Mouse (Mus musculus) forebrain, embryonic 16.5 days (tissue): ENCODE data around the gene Nubpl. TPM values are rescaled to one million over a fixed set of nuclear protein-coding genes. Genes with fewer than 3 reads are reported as not detected.
"Not testable (repeated sequence)": the region's sequence is repeated elsewhere in the genome, so short reads cannot be mapped to it uniquely, and the experiment has no call there.

Experiments
- ATAC-seq: fragments of 200-750 bp; cut with Nextera tagmentation; 2 replicates; pipeline ENCODE4 v1.8.0; 2017; ENCODE audit warnings: mild to moderate bottlenecking, moderate library complexity
- H3K27ac ChIP-seq: fragments of 300-500 bp; sonication (generic); 2 replicates; pipeline ENCODE4 v1.5.1; 2014; ENCODE audit warnings: low read length, control low read depth
- H3K27me3 ChIP-seq: fragments of 300-500 bp; sonication (generic); replicated peaks from 2 replicates; pipeline ENCODE4 v1.6.1; 2014; ENCODE audit warnings: low read length; ENCODE audit not compliant: control insufficient read depth, insufficient read depth
- H3K36me3 ChIP-seq: fragments of 300-500 bp; sonication (generic); 2 replicates; pipeline ENCODE4 v1.6.1; 2014; ENCODE audit not compliant: control insufficient read depth, insufficient read depth
- H3K4me1 ChIP-seq: fragments of 300-500 bp; sonication (generic); replicated peaks from 2 replicates; pipeline ENCODE4 v1.6.1; 2014; ENCODE audit warnings: low read length; ENCODE audit not compliant: control insufficient read depth, insufficient read depth
- H3K4me2 ChIP-seq: fragments of 300-500 bp; sonication (generic); 2 replicates; pipeline ENCODE4 v1.6.1; 2014; ENCODE audit warnings: mild to moderate bottlenecking, low read length, control low read depth
- H3K4me3 ChIP-seq: fragments of 300-500 bp; sonication (generic); replicated peaks from 2 replicates; pipeline ENCODE4 v1.5.1; 2014; ENCODE audit warnings: mild to moderate bottlenecking, low read length, control low read depth
- H3K9ac ChIP-seq: fragments of 300-500 bp; sonication (generic); replicated peaks from 2 replicates; pipeline ENCODE4 v1.6.1; 2014; ENCODE audit warnings: low read depth, low read length, control low read depth
- H3K9me3 ChIP-seq: fragments of 300-500 bp; sonication (generic); 2 replicates; pipeline ENCODE4 v1.6.1; 2016; ENCODE audit warnings: low read length; ENCODE audit not compliant: control insufficient read depth
- WGBS: fragments of 180-500 bp; shearing (Covaris S2); extraction: QIAGEN DNeasy Blood & Tissue Kit; methylation state at CpG from one replicate; pipeline ENCODE4 v1.1.7; 2014; 5-methylcytosine and 5-hydroxymethylcytosine counted together
- polyA plus RNA-seq: library from polyadenylated mRNA; unstranded; fragments of >200 nt; fragmentation: Nextera tagmentation; extraction: Ambion mirVana; gene quantifications from 2 replicates; pipeline ENCODE4 v1.2.1, GENCODE M21; 2015

The Nubpl gene
- polyA plus RNA-seq, result 9.5 and 9.6 TPM in 2 replicates

DNA sequence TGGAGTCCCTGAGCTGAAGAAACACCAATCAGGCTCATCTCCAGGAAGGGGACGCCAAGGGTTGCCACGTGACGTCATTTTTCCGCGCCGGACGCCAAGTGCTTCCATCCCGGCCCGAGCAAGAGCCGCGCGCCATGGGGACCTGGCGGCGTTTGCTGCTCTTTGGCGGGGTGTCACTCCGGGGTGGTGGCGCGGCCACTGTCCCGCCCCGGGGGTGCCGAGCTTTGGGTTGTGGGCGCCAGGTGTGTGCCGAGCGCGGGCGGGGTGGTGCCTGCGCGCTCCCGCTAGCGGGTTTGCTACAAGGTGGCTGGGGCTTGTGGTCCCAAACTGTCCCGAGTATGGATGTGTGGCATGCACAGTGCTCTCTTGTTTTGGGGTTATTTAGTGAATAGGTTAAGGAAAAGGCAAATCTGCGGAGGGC is at the start of gene Nubpl:
Gene Nubpl, plus strand, starts transcription at position 88 of the 421 bp plus-strand sequence.
- peak within 1 kb of the TSS; percentile 84 for H3K9ac ChIP-seq
- H3K4me3 ChIP-seq, result peak within 1 kb of the TSS; percentile 87
- no peaks in the 10 kb centered on the region for H3K36me3 ChIP-seq
- ATAC-seq, result peak; percentile 99
- no peaks in the 10 kb centered on the region for H3K27me3 ChIP-seq
- peak within 1 kb of the TSS; percentile 66 for H3K4me2 ChIP-seq
- WGBS, result under 1% methylated on average over 32 of the region's 32 CpGs
- H3K4me1 ChIP-seq, result 0 out of 2 replicates have a peak, but pooled peaks cover 3% of the 10 kb centered on the region
- H3K27ac ChIP-seq, result peak within 1 kb of the TSS; percentile 29; the same call in 1 of the 2 replicates
- H3K9me3 ChIP-seq, result no peaks in the 10 kb centered on the region

DNA sequence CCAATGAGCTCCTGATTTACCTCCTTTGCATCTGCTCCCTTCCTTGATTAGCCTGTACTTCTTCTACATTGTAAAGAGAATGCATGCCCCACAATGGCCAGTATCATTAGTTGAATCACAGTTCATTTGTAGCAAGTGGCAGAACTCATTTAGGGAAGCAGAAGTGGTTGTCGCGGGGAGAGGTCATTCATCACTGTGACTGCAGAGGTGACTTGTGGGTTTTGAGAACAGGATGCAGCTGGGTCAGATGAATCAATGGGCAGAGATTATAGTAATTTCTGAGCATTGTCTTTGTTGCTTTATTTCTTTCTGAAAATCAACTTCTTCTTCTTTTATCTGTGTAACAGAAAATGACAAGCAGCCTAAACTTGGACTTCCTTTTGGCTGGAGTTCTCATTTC is 48.2 kb upstream of the Nubpl start:
- Histone ChIP-seq H3K9me3 (no peaks in the 10 kb centered on the region), H3K27ac (no peak overlapping the region), H3K4me1 (no peaks in the 10 kb centered on the region), H3K9ac (no peak overlapping the region), H3K4me3 (no peak overlapping the region), H3K27me3 (no peaks in the 10 kb centered on the region), H3K36me3 (no peaks in the 10 kb centered on the region), H3K4me2 (no peak overlapping the region)
- ATAC-seq, result no peak
- WGBS, result 67% methylated on average over 2 of the region's 2 CpGs

DNA sequence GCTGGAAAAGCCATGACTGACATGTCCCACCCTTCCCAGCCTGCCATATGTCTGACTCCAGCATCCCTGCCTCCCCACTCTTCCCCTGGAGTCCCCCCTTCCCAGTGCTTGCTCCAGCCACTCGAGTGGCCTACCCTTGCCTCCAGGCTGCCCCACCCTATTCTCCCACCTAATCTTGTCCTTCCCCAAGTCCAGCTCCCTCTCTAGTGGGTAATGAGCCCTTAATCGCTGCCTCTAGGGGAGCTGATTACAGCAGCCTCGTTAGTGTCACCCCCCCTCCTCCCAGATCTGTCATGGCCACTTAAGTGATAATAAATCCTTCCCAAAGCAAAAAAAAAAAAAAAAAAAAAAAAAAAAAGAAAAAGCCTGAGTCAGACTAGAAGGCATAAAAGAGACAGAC is 18.2 kb upstream of the Nubpl start:
- not testable (repeated sequence) for H3K9me3 ChIP-seq, H3K9ac ChIP-seq, H3K36me3 ChIP-seq, H3K4me1 ChIP-seq, H3K27ac ChIP-seq, H3K27me3 ChIP-seq, H3K4me3 ChIP-seq, H3K4me2 ChIP-seq, ATAC-seq
- 0% methylated on average over 1 of the region's 3 CpGs for WGBS

DNA sequence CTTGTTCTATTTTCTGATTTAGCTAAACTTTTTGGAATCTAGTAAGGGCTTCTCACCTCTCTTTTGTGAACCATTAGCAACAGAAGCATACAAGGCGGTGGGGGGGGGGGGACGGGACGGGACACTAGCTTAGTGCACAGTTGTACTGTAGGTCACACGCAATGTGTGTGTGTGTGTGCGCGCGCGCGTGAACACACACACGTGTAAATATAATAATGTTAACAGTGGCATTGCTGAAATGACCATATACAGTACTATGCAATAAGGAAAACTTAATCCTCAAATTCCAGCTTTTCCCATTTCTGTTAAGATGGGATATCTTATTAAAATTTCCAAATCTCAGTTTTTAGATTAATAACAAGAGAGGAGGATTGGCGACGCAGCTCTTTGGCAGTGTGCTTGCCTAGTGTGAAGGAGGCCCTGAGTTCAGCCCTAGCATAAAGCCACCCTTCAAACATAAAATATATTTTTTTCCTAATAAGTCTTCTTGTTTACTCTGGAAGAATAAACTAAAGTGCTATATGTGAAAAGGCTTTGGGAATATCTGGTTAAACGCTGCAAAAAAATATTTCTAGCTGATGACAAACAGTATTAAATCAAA is 388 bp upstream of the Nubpl start:
- H3K4me2 ChIP-seq, result peak overlapping the region; percentile 66
- no peaks in the 10 kb centered on the region for H3K9me3 ChIP-seq
- WGBS, result 71% methylated on average over 13 of the region's 13 CpGs
- H3K27ac ChIP-seq, result no peak overlapping the region
- no peaks in the 10 kb centered on the region for H3K36me3 ChIP-seq
- no peak overlapping the region for H3K9ac ChIP-seq
- no peaks in the 10 kb centered on the region for H3K27me3 ChIP-seq
- peak overlapping the region; percentile 87 for H3K4me3 ChIP-seq
- peak; percentile 73 for ATAC-seq
- H3K4me1 ChIP-seq, result 0 out of 2 replicates have a peak, but pooled peaks cover 3% of the 10 kb centered on the region

DNA sequence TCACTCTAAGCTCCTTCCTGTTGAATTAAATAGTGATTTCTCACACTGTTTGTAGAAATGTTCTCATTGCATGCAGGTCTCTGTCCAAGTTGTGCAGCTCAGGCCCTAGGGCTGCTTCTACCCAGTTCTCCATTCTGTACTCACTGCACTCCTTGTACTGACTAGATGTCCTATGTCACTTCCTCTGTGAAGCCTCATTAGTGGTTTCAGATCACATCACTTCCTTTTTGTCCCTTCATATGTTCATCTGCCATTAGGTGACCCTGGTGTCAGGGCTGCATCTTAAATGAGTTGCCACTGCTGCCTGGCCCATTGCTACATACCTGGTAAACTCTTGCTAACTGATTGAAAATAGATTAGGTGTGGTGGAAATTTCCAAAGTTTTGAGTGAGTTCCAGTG is 22.7 kb downstream of the Nubpl start:
- Histone ChIP-seq H3K9me3 (no peaks in the 10 kb centered on the region), H3K4me2 (no peak overlapping the region), H3K4me3 (no peak overlapping the region), H3K27ac (no peak overlapping the region), H3K9ac (no peak overlapping the region), H3K4me1 (no peaks in the 10 kb centered on the region), H3K27me3 (no peaks in the 10 kb centered on the region), H3K36me3 (no peaks in the 10 kb centered on the region)
- no peak for ATAC-seq

DNA sequence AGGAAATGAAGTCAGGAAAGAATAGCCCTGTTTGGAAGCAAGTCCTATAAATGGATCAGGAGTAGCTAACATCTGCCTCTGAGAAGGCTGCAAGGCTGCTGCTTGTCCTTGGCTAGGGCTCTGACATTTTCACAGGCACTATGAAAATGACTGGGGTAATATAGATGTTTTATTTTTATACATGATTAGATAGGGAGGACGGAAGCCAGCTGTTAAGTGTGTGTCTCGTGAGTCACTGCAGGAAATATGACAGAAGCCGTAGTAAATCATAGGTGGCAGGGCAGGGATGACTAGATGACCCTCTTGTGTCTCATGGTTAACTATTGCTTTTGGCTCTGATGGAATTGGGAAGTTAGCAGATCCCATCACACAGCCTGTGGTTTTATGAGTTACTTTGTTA is 28.9 kb downstream of the Nubpl start:
- Histone ChIP-seq H3K36me3 (no peaks in the 10 kb centered on the region), H3K4me1 (no peaks in the 10 kb centered on the region), H3K4me2 (no peak overlapping the region), H3K9ac (no peak overlapping the region), H3K27ac (no peak overlapping the region), H3K27me3 (no peaks in the 10 kb centered on the region), H3K4me3 (no peak overlapping the region), H3K9me3 (no peaks in the 10 kb centered on the region; the same call in 1 of the 2 replicates)
- 84% methylated on average over 3 of the region's 3 CpGs for WGBS
- no peak for ATAC-seq

DNA sequence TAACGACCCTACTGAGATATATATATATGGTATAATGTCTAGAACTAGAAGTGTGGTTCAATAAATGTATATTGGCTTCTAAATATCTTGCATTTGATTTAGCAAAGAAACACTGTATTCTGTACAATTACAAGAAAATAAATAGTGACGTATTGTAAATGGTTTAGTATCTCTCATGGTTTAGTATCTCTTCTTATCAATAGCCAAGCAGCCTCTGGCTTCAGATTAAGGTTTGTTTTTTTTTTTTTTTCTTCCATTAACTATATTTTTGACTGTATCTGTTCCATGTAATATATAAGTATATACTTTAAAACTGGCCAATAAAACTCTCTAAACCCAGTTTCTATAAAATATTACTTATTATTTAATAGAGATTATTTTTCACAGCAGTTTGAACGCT is 31.5 kb downstream of the Nubpl start:
- Histone ChIP-seq H3K36me3 (no peaks in the 10 kb centered on the region), H3K27ac (no peak overlapping the region), H3K27me3 (no peaks in the 10 kb centered on the region), H3K9ac (no peak overlapping the region), H3K4me1 (peaks cover 8% of the 10 kb centered on the region), H3K4me3 (no peak overlapping the region), H3K9me3 (no peaks in the 10 kb centered on the region; the same call in 1 of the 2 replicates), H3K4me2 (no peak overlapping the region)
- ATAC-seq, result no peak
- 93% methylated on average over 3 of the region's 3 CpGs for WGBS

DNA sequence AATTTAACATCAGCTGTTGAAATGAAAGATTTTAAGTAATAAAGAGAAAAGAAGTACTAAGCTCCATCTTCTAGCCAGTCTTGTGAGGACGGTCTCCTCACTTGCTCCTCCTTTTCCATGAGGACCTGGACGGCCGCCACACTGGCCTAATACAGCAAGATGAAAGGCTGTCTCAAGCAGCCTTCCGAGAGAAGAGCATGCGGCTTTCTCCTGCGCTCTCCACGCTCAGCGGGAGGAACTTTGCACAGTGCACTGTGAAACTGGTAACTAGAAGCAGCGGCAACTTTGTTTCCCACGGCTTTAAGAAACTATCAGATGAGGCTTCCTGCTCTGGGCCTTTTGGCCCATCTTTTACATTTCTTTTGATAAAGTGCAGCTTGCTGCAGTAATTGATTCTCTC is 34.7 kb downstream of the Nubpl start:
- Histone ChIP-seq H3K4me1 (peaks cover 8% of the 10 kb centered on the region), H3K36me3 (no peaks in the 10 kb centered on the region), H3K9me3 (no peaks in the 10 kb centered on the region), H3K9ac (no peak overlapping the region), H3K27me3 (no peaks in the 10 kb centered on the region), H3K4me2 (peak overlapping the region; percentile 38; the same call in 1 of the 2 replicates), H3K27ac (no peak overlapping the region), H3K4me3 (no peak overlapping the region)
- ATAC-seq, result no peak
- WGBS, result 2% methylated on average over 10 of the region's 10 CpGs

DNA sequence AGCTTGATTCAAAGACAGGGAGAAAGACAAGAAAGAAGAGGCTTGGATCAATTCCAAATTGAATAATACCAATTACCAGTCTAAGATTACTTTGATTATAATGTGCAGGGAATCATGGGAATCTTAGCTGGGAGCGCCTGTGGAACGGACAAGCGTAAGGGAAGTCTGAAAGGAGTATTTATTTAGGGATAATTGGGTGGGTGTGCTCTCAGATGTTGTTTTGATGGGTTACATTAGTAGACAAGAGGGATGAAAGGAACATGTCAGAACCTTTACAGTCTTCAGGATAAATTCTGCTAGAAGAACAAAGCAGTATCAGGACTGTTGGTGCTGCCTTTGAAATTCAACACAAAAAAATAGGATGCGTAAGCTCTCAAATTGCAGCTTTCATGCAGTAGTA is 40.8 kb downstream of the Nubpl start:
- peak; percentile 96 for ATAC-seq
- H3K9ac ChIP-seq, result no peak overlapping the region
- peaks cover 2% of the 10 kb centered on the region for H3K4me1 ChIP-seq
- peak overlapping the region; percentile 25 for H3K4me2 ChIP-seq
- H3K27me3 ChIP-seq, result no peaks in the 10 kb centered on the region
- no peaks in the 10 kb centered on the region for H3K36me3 ChIP-seq
- H3K9me3 ChIP-seq, result no peaks in the 10 kb centered on the region
- 3% methylated on average over 4 of the region's 4 CpGs for WGBS
- H3K27ac ChIP-seq, result no peak overlapping the region
- H3K4me3 ChIP-seq, result no peak overlapping the region

DNA sequence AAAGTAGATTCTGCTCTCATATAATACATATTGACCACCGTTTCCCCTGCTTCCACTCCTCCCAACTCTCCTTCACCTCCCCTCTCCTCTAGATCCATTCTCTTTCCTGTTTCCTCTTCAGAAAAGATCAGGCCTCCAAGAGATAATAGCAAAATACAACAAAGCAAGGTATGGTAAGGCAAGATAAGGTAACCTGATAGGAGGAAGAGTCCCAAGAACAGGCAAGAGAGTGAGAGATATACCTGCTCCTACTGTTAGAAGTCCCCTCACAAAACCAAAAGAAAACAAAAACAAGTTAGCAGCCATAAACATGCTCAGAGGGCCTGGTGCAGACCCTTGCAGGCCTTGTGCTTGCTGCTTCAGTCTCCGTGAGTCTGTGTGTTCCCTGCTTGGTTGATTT is 49.1 kb downstream of the Nubpl start:
- no peak overlapping the region for H3K4me3 ChIP-seq

More for the DNA sequence above, 49.1 kb downstream of the Nubpl start:
- no peak overlapping the region for H3K9ac ChIP-seq
- no peaks in the 10 kb centered on the region for H3K4me1 ChIP-seq
- no peak for ATAC-seq
- no peaks in the 10 kb centered on the region for H3K36me3 ChIP-seq
- H3K4me2 ChIP-seq, result no peak overlapping the region
- H3K27ac ChIP-seq, result no peak overlapping the region
- no peaks in the 10 kb centered on the region for H3K9me3 ChIP-seq
- H3K27me3 ChIP-seq, result no peaks in the 10 kb centered on the region
- 89% methylated on average over 2 of the region's 2 CpGs for WGBS
